Mouse (Mus musculus): Measurements from ENCODE around the gene Golph3l. TPM values are rescaled to one million over a fixed set of nuclear protein-coding genes. Genes with fewer than 3 reads are reported as not detected.
"Not testable (repeated sequence)": the region's sequence is repeated elsewhere in the genome, so short reads cannot be mapped to it uniquely, and the experiment has no call there.

The Golph3l gene
- 37.0 and 38.0 TPM in 2 replicates for polyA plus RNA-seq (2014; fragmentation: Nextera tagmentation; extraction: Ambion mirVana)

GRCm38 (mm10) chr3:95588604-95589086 lies at the start of gene Golph3l:
Golph3l (plus strand) TSS chr3:95588934.
- Histone ChIP-seq H3K4me3 (ENCODE audit: low read depth, low read length) (peak within 1 kb of the TSS; percentile 77), H3K36me3 (ENCODE audit: control insufficient read depth, insufficient read depth, low read length) (peaks cover 5% of the 10 kb centered on the region; the same call in 1 of the 2 replicates), H3K4me2 (replicated peaks; ENCODE audit: low read depth, low read length) (peak within 1 kb of the TSS; percentile 66), H3K27me3 (ENCODE audit: control insufficient read depth, insufficient read depth, low read length) (no peaks in the 10 kb centered on the region), H3K27ac (ENCODE audit: low read length) (peak within 1 kb of the TSS; percentile 63; the same call in 1 of the 2 replicates), H3K4me1 (ENCODE audit: control insufficient read depth, insufficient read depth, low read length) (no peaks in the 10 kb centered on the region), H3K9me3 (ENCODE audit: control insufficient read depth, low read depth, low read length) (no peaks in the 10 kb centered on the region), H3K9ac (replicated peaks; ENCODE audit: low read depth, low read length) (peak within 1 kb of the TSS; percentile 28; the same call in 1 of the 2 replicates)
- WGBS, result under 1% methylated on average over 12 of the region's 12 CpGs
- peak; percentile 100 for ATAC-seq (ENCODE audit: insufficient number of reproducible peaks, insufficient read depth, low FRiP score, low read depth)

DNA sequence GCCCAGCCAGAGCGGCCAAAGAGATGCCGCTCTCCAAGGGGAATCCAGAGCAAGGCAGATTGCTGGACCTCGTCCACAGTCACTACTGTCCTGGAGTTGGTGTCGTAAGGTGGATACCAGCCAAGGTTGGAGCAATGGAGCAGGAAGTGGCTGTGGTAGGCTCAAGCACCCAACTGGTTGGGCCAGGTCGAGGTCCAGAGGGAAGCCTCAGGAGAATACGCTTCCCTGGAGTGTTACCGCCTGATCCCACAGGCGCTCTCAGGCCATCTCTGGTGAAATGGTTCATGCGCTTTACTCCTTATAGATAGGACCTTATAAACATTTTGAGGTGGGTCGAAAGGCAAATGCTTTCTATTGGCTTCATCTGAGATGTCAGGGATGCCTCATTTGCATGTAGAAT lies 49.8 kb upstream of the Golph3l start:
- ATAC-seq (ENCODE audit: insufficient number of reproducible peaks, insufficient read depth, low FRiP score, low read depth), result no peak

GRCm38 (mm10) chr3:95539837-95540236 lies 48.9 kb upstream of the Golph3l start:
- no peak overlapping the region for H3K4me3 ChIP-seq (ENCODE audit: low read depth, low read length)
- H3K9me3 ChIP-seq (ENCODE audit: control insufficient read depth, low read depth, low read length), result no peaks in the 10 kb centered on the region
- ATAC-seq (ENCODE audit: insufficient number of reproducible peaks, insufficient read depth, low FRiP score, low read depth), result no peak
- no peak overlapping the region for H3K27ac ChIP-seq (ENCODE audit: low read length)
- H3K4me1 ChIP-seq (ENCODE audit: control insufficient read depth, insufficient read depth, low read length), result no peaks in the 10 kb centered on the region
- H3K9ac ChIP-seq (replicated peaks; ENCODE audit: low read depth, low read length), result no peak overlapping the region
- WGBS, result 92% methylated on average over 4 of the region's 4 CpGs
- H3K4me2 ChIP-seq (replicated peaks; ENCODE audit: low read depth, low read length), result no peak overlapping the region
- H3K36me3 ChIP-seq (ENCODE audit: control insufficient read depth, insufficient read depth, low read length), result no peaks in the 10 kb centered on the region
- H3K27me3 ChIP-seq (ENCODE audit: control insufficient read depth, insufficient read depth, low read length), result no peaks in the 10 kb centered on the region

More for the DNA sequence above, 49.8 kb upstream of the Golph3l start:
- H3K4me2 ChIP-seq (replicated peaks; ENCODE audit: low read depth, low read length), result no peak overlapping the region
- no peaks in the 10 kb centered on the region for H3K4me1 ChIP-seq (ENCODE audit: control insufficient read depth, insufficient read depth, low read length)
- H3K27me3 ChIP-seq (ENCODE audit: control insufficient read depth, insufficient read depth, low read length), result no peaks in the 10 kb centered on the region
- whole genome bisulfite sequencing, result 89% methylated on average over 10 of the region's 10 CpGs
- H3K27ac ChIP-seq (ENCODE audit: low read length), result no peak overlapping the region
- no peaks in the 10 kb centered on the region for H3K9me3 ChIP-seq (ENCODE audit: control insufficient read depth, low read depth, low read length)
- no peak overlapping the region for H3K4me3 ChIP-seq (ENCODE audit: low read depth, low read length)
- H3K9ac ChIP-seq (replicated peaks; ENCODE audit: low read depth, low read length), result no peak overlapping the region
- no peaks in the 10 kb centered on the region for H3K36me3 ChIP-seq (ENCODE audit: control insufficient read depth, insufficient read depth, low read length)

DNA sequence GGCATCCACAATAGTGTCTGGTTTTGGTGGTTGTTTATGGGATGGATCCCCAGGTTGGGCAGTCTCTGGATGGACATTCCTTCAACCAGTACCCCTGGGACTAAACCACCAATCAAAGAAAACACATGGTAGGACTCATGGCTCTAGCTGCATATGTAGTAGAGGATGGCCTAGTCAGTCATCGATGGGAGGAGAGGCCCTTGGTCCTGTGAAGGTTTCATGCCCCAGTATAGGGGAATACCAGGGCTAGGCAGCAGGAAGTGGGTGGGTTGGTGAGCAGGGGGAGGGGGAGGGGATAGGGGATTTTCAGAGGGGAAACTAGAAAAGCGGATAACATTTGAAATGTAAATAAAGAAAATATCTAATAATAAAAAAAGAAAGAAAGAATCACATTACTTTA lies 47.5 kb upstream of the Golph3l start:
- H3K9me3 ChIP-seq (ENCODE audit: control insufficient read depth, low read depth, low read length); ATAC-seq (ENCODE audit: insufficient number of reproducible peaks, insufficient read depth, low FRiP score, low read depth); H3K4me1 ChIP-seq (ENCODE audit: control insufficient read depth, insufficient read depth, low read length); H3K27ac ChIP-seq (ENCODE audit: low read length); H3K4me3 ChIP-seq (ENCODE audit: low read depth, low read length); H3K9ac ChIP-seq (replicated peaks; ENCODE audit: low read depth, low read length); H3K4me2 ChIP-seq (replicated peaks; ENCODE audit: low read depth, low read length); H3K36me3 ChIP-seq (ENCODE audit: control insufficient read depth, insufficient read depth, low read length); H3K27me3 ChIP-seq (ENCODE audit: control insufficient read depth, insufficient read depth, low read length): not testable (repeated sequence)
- WGBS, result 72% methylated on average over 2 of the region's 2 CpGs

GRCm38 (mm10) chr3:95542171-95542570 lies 46.6 kb upstream of the Golph3l start:
- no peaks in the 10 kb centered on the region for H3K4me1 ChIP-seq (ENCODE audit: control insufficient read depth, insufficient read depth, low read length)
- no peak overlapping the region for H3K27ac ChIP-seq (ENCODE audit: low read length)
- ATAC-seq (ENCODE audit: insufficient number of reproducible peaks, insufficient read depth, low FRiP score, low read depth), result no peak

DNA sequence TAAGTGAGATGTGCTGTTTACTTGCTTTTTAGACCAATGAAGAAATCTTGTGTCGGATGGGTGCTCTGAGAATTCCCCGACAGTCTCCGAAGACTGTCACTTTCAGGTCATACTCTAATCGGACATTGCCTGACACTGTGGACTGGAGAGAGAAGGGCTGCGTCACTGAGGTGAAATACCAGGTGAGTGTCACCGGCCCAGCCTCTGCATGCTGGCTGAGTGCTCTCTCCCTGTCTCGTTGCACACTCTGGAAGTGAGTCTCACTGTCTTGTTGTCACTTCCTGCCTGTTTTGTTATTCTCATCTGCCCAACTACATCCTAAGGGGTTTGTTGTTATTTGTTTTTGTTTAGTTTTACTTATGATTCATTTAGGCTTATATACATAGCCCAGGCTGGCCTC lies 45.8 kb upstream of the Golph3l start:
- Histone ChIP-seq H3K27ac (ENCODE audit: low read length) (no peak overlapping the region), H3K9me3 (ENCODE audit: control insufficient read depth, low read depth, low read length) (no peaks in the 10 kb centered on the region), H3K4me3 (ENCODE audit: low read depth, low read length) (no peak overlapping the region), H3K36me3 (ENCODE audit: control insufficient read depth, insufficient read depth, low read length) (no peaks in the 10 kb centered on the region), H3K4me1 (ENCODE audit: control insufficient read depth, insufficient read depth, low read length) (no peaks in the 10 kb centered on the region), H3K27me3 (ENCODE audit: control insufficient read depth, insufficient read depth, low read length) (no peaks in the 10 kb centered on the region), H3K9ac (replicated peaks; ENCODE audit: low read depth, low read length) (no peak overlapping the region), H3K4me2 (replicated peaks; ENCODE audit: low read depth, low read length) (no peak overlapping the region)
- no peak for ATAC-seq (ENCODE audit: insufficient number of reproducible peaks, insufficient read depth, low FRiP score, low read depth)
- 78% methylated on average over 7 of the region's 7 CpGs for WGBS

More at GRCm38 (mm10) chr3:95542171-95542570, 46.6 kb upstream of the Golph3l start:
- Histone ChIP-seq H3K4me3 (ENCODE audit: low read depth, low read length) (no peak overlapping the region), H3K9me3 (ENCODE audit: control insufficient read depth, low read depth, low read length) (no peaks in the 10 kb centered on the region), H3K9ac (replicated peaks; ENCODE audit: low read depth, low read length) (no peak overlapping the region), H3K4me2 (replicated peaks; ENCODE audit: low read depth, low read length) (no peak overlapping the region), H3K27me3 (ENCODE audit: control insufficient read depth, insufficient read depth, low read length) (no peaks in the 10 kb centered on the region), H3K36me3 (ENCODE audit: control insufficient read depth, insufficient read depth, low read length) (no peaks in the 10 kb centered on the region)

- 91% methylated on average over 1 of the region's 1 CpGs for WGBS
- H3K9me3 ChIP-seq (ENCODE audit: control insufficient read depth, low read depth, low read length), result no peaks in the 10 kb centered on the region
- no peak overlapping the region for H3K27ac ChIP-seq (ENCODE audit: low read length)
- H3K36me3 ChIP-seq (ENCODE audit: control insufficient read depth, insufficient read depth, low read length), result no peaks in the 10 kb centered on the region
- H3K4me3 ChIP-seq (ENCODE audit: low read depth, low read length), result no peak overlapping the region
- no peaks in the 10 kb centered on the region for H3K27me3 ChIP-seq (ENCODE audit: control insufficient read depth, insufficient read depth, low read length)
- no peak for ATAC-seq (ENCODE audit: insufficient number of reproducible peaks, insufficient read depth, low FRiP score, low read depth)
- no peaks in the 10 kb centered on the region for H3K4me1 ChIP-seq (ENCODE audit: control insufficient read depth, insufficient read depth, low read length)
- no peak overlapping the region for H3K4me2 ChIP-seq (replicated peaks; ENCODE audit: low read depth, low read length)
- no peak overlapping the region for H3K9ac ChIP-seq (replicated peaks; ENCODE audit: low read depth, low read length)
Observed at GRCm38 (mm10) chr3:95550176-95550575, 38.6 kb upstream of the Golph3l start.

DNA sequence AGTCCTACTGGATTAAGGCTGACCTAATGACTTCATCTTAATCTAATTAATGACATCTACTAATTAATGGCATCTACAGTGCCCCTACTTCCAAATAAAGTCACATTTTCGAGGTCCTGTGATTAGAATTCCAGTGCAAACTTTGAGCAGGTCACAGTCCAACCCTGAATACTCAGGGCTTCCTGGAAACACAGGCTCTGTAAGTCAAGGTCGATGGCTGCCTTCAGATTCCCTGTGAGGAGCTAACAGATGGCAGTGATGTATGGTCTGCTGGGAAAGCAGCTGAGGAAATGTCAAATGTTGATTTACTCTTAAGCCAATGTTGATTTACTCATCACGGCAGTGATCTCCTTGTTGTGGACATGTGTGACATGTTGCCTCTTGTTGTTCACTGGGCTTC lies 34.7 kb upstream of the Golph3l start:
- Histone ChIP-seq H3K9ac (replicated peaks; ENCODE audit: low read depth, low read length) (no peak overlapping the region), H3K27me3 (ENCODE audit: control insufficient read depth, insufficient read depth, low read length) (no peaks in the 10 kb centered on the region), H3K36me3 (ENCODE audit: control insufficient read depth, insufficient read depth, low read length) (no peaks in the 10 kb centered on the region), H3K9me3 (ENCODE audit: control insufficient read depth, low read depth, low read length) (no peaks in the 10 kb centered on the region), H3K4me3 (ENCODE audit: low read depth, low read length) (no peak overlapping the region), H3K4me2 (replicated peaks; ENCODE audit: low read depth, low read length) (no peak overlapping the region), H3K4me1 (ENCODE audit: control insufficient read depth, insufficient read depth, low read length) (no peaks in the 10 kb centered on the region), H3K27ac (ENCODE audit: low read length) (no peak overlapping the region)
- WGBS, result 30% methylated on average over 3 of the region's 3 CpGs
- ATAC-seq (ENCODE audit: insufficient number of reproducible peaks, insufficient read depth, low FRiP score, low read depth), result no peak

DNA sequence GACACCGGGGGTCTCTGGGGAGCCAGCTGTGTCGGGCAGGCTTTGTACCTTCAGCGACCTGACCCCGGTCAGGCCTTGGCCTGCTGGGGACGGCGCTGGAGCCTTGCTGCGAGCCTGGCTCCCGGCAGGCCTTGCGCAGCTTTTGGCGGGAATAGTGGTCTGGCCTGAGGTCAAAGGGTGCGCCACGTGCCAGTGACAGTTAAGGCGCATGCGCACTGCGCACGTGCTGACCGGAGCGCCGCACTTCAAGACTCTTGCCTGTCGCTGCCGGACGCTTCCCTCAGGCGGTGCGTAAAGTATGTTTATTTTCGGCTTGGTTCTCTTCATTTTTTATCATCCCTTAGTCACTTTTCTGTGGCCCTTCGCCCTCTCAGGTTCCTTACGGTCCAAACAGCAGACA lies 29.3 kb upstream of the Golph3l start, which contains the start of gene Hormad1:
Gene Hormad1 (plus strand): TSS at position 241 of the 400 bp plus-strand sequence.
- Histone ChIP-seq H3K36me3 (ENCODE audit: control insufficient read depth, insufficient read depth, low read length) (no peaks in the 10 kb centered on the region), H3K9ac (replicated peaks; ENCODE audit: low read depth, low read length) (no peak within 1 kb of the TSS), H3K4me3 (ENCODE audit: low read depth, low read length) (no peak within 1 kb of the TSS), H3K4me2 (replicated peaks; ENCODE audit: low read depth, low read length) (no peak within 1 kb of the TSS), H3K9me3 (ENCODE audit: control insufficient read depth, low read depth, low read length) (no peaks in the 10 kb centered on the region), H3K4me1 (ENCODE audit: control insufficient read depth, insufficient read depth, low read length) (no peaks in the 10 kb centered on the region), H3K27ac (ENCODE audit: low read length) (no peak within 1 kb of the TSS), H3K27me3 (ENCODE audit: control insufficient read depth, insufficient read depth, low read length) (no peaks in the 10 kb centered on the region)
- no peak for ATAC-seq (ENCODE audit: insufficient number of reproducible peaks, insufficient read depth, low FRiP score, low read depth)
- 85% methylated on average over 27 of the region's 27 CpGs for WGBS
